Mouse (Mus musculus) heart, adult 2 months (tissue): Measurements from ENCODE around the gene Usp25.

Source experiments
- CTCF ChIP-seq: fragments of 200-600 bp; IDR thresholded peaks from 2 replicates; pipeline ENCODE4 v1.8.1; 2022; ENCODE audit warnings: antibody characterized with exemption, mild to moderate bottlenecking, moderate library complexity
- EP300 ChIP-seq: fragments of 200-500 bp; IDR thresholded peaks from 2 replicates; pipeline ENCODE4 v1.6.1; 2011; ENCODE audit warnings: low read depth, low read length, control low read depth; ENCODE audit not compliant: insufficient read depth

GRCm38 (mm10) chr16:76976787-76977430 lies 36.6 kb upstream of the Usp25 start:
- TF ChIP-seq EP300 (no peak), CTCF (no peak)
